ENCODE assay signal across 25 mouse cellular contexts in the genomic region with DNA sequence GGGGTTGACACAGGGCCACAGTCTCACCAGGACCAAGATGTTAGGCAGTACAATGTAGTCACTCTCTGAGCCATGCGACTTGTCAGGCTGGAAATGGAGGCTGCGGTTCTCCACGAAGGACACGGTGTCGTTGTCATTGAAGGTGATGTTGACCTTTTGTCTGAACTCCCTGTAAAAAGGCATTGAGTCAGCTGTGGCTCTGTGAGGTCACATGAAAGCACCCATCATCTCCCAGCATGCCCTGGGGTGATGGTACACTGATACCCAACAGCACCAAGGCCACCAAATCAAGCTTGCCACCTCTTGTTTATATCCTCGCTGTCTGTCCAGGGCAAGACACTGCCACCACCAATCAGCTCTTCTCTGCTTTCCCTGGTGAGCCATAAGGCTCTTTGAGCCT.
"Had no signal": no experiment of that assay in that cellular context is flagged by ENCODE, and none has a peak within 500 bp of the region (broad histone marks: within the 10 kb centered on the region; RNA-seq: fewer than 3 reads in every experiment).

No protein-coding gene starts in this region.

- H3K9me3 ChIP-seq: hindbrain, embryonic 10.5 days; hindbrain, embryonic 12.5 days; intestine, embryonic 15.5 days; limb, embryonic 10.5 days; limb, embryonic 12.5 days had no signal

- DNase-seq: gastrocnemius, adult 2 months; gastrocnemius, postnatal 10 days; gastrocnemius, postnatal 25 days; heart, adult 18-20 months; heart, postnatal 10 days; heart, postnatal 4 days; kidney, adult 18-20 months; kidney, adult 8-10 months; kidney, postnatal 10 days; kidney, postnatal 25 days; kidney, postnatal 4 days; liver; liver, embryonic 13.5 days had no signal

- H3K27me3 ChIP-seq: heart, embryonic 12.5 days; hindbrain, embryonic 12.5 days; intestine, embryonic 15.5 days; limb, embryonic 12.5 days; liver, embryonic 13.5 days had no signal

- H3K4me3 ChIP-seq: gastrocnemius, adult 2 months; heart, embryonic 10.5 days; heart, embryonic 12.5 days; hindbrain, embryonic 10.5 days; hindbrain, embryonic 12.5 days; intestine, embryonic 15.5 days; layer of hippocampus, adult 2 months; left cerebral cortex, adult 2 months; limb, embryonic 10.5 days; limb, embryonic 12.5 days; liver, embryonic 13.5 days had no signal

- ATAC-seq: hindbrain, embryonic 16.5 days; inflammation-experienced regulatory T-cells, adult 6 months; intestine, embryonic 15.5 days; intestine, postnatal 0 days had no signal
